Mouse (Mus musculus) T-cell, adult 2 months (primary cell): ENCODE data around the gene Sorbs1.

Experiments
- DNase-seq: peaks from one replicate; pipeline ENCODE4 v3.0.0; 2022; ENCODE audit warnings: low spot score

Sorbs1 gene

DNA sequence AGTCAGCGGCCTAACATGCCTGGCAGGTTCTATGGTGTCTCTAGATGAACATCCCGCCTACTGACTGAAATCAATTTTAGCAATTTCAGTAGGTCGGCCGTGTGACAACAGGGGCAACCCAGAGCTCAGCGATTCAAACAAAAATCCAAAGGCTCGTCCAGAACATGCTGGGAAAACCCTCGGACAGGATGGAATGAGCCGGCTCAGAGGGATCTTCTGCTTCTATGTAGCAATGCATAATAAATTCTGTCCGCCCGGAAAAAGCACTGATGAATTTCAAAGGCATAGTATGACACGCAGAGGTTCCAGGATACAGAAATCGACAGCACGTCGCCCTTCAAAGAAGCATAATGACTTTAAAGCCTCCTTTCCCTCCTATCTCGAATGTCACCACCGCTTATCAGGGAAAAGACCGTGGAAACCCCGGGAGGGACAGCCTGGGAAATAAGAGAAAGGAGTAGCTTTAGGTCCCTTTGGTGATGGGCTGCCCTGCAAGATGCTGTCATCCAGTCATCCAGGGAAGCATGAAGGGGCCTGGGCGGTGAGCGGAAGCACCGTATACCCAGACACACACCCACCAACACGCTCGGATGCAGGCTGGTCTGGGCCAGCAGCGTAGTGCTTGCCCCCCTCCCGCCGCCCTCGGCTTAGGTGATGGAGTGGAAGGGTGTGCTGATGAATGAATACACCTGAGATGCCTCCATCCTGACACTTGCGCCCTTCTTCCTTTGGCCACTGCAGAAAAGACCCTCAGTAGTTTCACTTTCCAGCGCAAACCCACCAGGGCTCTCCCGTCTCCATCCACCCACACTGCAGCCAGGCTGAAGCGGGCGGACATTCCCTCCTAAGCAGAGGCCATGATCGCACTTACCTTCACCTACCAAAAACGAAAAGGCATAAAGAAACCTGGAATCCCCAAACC, 818 bp downstream of the Sorbs1 start:
- peak; percentile 57 for DNase-seq

DNA sequence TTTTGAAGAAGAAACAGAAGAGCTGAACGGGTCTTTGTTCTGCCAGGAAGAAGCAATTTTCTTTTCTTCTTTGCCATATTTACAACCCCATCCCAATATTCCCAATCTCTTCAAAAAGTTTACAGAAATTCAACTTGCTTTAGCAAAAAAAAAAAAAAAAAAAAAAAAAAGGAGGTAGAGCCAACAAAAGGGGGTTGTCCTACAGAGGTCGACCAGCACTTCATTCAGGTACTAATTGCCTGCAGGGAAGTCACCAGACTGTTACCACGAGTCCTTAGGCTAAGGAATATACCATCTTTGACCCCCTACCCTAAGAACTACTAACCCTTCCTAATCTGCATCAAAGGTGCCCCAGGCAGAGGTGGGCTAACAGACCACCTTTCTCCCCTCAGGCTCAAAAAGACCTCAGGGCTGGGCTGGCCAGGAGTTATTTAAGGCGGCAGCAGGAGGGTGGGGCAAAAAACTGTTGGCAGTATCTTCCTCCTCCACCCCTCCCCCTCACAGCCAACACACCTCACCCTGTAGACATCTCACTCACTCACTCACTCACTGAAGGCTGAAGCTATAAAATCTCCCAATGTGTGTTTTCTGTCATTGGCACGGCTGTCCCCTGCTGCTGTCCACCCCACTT, 1.8 kb downstream of the Sorbs1 start:
- no peak for DNase-seq

DNA sequence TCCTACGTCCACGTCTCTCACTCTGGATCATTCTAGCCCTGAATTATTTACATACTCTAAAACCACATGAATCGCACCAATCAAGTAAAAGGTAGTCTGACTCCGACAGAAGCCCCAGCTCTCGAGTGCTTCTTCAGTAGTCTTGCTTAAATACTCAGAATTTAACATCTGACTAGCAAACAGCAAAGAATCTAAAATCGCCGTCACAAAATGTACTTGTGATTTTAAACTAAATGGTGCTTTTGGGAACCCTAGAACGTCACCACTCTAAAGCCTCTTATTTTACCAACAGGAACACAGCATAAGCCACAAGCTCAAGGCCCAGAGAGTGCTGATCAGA, 2.5 kb downstream of the Sorbs1 start:
- no peak for DNase-seq

DNA sequence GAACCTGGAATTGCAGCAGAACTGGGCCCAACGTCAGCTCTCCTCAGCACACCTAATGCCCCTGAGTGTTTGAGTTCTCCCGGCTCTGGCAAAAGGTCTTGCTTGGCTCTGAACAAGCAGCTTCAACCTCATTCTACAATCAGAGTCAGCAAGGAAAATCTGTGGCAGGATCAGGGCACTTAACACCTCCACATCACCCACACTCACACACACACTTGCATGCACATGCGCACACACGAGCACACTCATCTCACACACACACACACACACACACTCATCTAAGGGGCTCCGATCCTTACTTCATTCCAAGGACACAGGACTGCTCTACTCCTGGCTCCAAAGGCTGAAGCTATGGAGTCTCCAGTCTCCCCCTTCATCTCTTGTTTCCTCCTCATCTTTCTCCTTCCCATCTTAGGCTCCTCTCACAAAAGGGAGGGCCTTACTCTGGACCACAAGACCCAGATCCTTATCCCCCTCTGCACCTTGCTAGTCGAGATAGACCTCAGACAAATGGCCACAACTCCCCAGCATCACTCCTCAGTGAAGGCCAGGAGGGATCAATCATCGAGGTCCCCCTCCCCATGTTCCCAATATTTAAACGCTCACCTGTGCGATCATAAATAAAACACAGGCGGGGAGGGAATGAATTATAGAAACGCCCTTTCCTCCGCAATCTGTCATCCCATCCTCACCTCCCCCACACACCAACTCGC, 3.0 kb downstream of the Sorbs1 start:
- DNase-seq = no peak

DNA sequence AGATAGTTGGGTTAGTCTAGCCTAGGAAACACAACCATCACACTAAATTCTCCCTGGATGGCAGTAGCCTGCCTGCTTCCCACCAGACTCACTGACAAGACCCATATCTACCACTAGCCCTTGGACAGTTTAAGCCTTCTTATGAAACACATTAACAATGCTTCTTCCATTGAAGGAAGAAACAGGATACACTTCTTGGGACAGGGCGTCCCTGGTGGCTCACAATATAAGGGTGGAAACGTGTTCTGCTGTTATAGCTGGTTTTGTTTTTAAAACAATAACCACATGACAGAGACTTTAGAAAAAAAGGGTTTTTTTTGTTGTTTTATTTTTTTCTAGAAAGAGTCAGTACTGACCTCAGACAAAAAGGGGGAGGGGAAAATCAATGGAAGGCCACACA, 4.3 kb downstream of the Sorbs1 start:
- DNase-seq = no peak

DNA sequence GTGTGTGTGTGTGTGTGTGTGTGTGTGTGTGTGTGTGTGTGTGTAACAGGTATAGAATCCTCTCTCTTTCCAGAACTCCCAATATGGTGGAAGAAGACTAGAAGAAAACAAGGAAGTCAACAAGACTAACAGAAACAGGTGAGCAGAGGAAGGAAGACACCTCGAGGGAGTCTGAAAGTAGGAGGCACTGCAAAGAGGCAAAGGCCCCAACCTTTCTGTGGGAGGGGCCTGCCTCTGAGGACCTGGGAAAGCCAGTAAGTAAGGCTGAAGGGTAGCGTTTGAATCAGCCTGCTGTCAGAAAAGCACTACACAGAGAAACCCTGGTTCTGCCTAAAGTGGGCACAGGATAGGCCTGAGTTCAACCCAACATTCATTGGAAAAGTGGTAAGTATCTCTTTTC, 4.7 kb downstream of the Sorbs1 start:
- peak; percentile 30 for DNase-seq

DNA sequence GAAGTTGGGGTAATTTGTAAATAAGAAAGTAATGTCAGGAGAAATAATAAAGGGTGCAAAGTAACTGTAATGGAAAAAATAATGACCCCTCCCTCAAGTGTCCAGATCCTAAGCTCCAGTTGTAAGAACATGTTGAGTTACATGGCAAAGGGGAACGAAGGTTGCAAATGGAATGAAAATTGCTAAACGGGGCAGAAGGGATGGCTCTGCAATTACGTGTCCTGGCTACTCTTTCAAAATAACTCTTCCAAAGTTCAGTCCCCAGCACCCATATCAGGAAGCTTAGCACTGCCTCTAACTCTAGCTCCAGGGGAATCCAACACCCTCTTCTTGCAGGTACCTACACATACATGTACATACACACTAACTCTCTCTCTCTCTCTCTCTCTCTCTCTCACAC, 6.6 kb downstream of the Sorbs1 start:
- DNase-seq = no peak

DNA sequence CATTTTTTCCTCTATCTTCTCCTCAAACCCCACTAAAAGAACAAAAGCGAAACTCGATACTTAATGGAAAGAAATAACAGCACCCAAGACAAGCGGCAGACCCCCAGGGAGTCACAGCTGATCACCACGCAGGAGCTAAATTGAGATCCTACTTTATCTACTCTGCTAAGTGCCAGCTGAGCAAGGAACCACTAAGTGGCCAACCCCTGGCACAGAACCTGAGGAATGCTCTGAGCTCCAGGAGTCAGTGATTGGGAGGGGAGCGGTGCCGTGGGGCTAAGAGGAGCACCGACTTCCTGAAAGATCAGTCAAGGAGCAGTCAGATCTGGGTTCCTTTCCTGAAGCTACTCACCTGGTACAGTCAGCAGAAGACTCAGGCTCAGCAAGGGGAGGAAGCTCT, 9.2 kb downstream of the Sorbs1 start:
- no peak for DNase-seq

DNA sequence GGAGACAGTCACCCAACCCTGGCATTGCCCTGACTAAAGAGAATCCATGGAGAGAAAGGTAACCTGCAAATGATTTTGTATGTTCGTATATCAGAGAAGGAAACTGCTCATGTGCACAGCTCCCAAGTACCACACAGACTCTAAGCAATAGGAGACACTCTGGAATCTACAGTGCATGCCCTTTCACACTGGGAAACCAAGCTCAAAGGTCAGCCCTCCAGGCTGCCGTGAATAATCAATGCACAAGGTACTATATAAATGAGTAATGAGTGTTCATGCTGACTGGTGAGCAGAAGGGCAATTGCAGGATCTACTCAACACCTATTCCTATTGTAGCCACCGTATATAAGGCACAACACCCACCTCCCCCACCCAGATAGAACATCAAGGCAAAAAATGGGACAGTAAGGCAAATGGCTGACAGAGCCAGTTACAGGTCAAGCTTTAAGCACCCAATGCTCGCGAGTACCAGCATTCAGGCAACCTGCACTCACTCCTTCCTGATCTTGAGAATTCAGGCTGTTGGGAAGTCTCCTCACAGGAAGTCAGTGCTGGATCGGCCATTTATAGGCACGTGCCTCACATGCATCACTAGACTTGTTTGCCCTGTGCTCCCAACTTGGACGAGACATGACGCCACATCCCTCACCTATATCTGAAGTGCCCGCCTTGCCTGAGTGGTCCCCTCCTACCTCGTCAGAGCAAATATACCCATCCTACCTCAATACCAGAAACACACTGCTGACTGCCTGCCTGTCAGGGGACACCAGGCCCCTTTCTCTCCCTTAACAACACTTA, 13.4 kb downstream of the Sorbs1 start:
- DNase-seq = no peak

DNA sequence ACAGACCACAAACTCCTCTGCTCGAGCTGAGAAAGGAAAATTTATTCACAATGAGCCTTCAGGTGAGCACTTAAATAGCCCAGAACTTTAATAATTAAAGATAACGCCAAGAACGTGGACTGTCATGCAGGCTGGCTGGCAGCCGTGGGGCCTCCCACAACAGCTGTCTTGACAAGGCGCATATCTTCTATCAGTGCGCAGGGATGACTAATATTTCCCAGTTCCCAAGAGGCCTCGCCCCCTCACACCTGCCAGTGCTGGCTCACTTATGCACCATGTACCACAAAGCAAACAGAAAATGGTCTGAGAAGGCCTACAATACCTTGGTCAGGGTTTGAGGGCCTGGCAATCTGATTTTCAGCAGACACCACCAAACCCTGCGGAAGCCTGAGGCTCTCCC, 14.4 kb downstream of the Sorbs1 start:
- DNase-seq = no peak

DNA sequence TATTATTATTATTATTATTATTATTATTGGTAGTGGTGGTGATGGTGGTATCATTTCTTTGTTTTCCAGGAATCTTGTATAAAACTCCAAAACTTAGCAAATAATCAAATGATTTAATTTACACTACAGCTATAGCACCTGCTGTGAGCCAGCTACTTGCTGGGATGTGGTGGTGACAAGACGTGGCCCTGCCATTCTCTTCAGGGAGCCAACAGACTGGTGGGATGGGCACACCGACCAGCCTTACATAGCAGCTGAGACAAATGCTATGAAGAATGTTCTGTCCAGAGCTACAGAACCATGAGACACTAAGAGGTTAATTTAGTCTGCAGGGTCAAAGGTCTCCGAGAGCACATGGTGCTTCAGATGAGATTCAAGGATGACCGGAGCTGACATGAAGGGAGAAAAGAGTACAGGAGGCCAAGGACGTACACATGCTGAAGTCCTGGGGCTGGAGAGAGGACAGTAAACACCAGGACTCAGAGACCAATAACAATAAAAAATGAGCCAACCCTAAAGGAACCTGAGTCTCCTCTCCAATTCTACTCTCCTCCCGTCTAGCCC, 15.3 kb downstream of the Sorbs1 start:
- DNase-seq = no peak

DNA sequence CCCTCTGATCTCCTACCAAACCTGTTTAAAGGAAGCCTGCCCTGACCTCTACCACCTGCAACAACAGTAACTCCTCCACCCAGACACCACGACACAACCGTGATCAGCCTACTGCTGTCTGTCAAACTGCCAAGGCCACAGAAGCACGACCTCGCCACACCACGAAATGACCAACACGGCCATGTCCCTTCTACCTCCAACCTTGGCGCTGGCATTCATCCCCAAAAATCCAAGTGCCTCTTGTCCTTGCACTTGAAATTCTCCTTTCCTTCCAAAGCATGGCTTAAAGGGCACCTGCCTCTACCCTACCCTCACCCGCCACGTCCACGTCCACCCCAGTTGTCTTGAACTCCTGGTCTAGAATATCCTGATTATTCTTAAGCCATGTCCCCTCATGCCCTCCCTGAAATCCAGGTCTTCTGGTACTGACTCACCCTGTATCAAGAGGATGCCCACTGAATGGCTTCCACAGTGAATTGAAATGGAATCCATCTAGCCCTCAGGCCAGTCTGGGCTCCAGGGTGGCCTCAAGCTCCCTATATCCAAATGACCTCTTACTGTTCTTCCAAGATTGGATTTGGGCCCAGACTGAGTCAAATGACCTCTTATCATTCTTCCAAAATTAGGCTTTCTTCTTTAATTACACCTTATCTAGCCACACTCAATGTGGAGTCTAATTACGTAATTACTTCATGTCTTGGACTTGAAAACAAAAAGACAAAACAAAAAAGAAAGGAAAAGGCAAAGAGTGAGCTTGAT, 16.9 kb downstream of the Sorbs1 start:
- no peak for DNase-seq

DNA sequence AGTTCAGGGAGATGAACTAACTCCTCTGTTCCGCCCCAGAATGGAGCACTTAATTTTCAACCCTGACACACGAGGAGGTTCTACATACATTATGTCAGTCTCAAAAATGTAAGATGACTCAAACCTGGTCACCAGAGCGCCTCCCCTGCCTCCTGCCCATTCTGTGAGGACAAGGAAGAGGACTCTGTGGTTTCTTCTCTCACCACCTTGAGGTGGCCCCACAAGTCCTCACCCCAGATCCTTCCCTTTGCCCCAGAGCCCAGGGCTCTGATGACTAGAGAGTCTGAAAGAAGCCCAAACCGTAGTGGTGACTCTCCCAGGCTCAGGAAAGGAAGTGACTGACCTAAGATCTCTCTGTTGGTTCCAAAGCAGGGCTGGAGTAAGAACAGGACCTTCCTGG, 17.5 kb downstream of the Sorbs1 start:
- no peak for DNase-seq

DNA sequence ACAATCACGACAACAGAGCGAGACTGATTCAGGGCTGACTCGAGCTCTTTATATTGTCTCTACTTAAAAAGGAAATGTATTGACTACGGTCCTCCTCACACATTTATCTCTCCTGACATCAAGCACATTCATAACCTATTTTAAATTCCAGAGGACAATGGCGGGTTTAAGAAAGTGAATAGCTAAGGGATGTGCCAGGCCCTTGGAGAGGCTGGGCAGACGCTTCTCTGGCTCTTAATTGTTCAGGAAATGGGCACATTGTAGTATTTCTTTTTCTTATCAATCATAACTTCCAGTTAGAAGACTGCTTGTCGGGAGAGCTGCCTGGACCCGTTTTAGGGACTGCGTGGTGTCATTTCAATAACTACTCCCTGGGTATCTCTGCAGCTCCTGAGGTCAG, 20.7 kb downstream of the Sorbs1 start:
- no peak for DNase-seq

DNA sequence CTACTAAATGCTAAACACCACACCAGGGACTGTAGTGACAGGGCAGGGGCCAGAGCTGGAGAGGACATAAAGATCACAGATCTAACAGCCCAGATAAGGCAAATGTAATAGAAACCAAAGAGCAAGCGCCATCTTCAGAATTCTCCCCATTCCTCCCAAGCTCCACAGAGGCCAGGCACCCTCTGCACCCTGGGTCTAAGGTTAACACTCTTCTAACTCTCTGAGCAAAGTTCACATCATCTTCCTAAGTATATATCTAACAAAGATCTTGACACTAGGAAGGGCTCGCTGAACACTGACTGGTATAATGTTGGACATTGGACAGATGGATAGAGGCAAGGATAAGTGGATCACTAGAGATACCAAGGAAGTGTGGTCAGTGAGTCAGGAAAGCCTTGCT, 22.1 kb downstream of the Sorbs1 start:
- no peak for DNase-seq

DNA sequence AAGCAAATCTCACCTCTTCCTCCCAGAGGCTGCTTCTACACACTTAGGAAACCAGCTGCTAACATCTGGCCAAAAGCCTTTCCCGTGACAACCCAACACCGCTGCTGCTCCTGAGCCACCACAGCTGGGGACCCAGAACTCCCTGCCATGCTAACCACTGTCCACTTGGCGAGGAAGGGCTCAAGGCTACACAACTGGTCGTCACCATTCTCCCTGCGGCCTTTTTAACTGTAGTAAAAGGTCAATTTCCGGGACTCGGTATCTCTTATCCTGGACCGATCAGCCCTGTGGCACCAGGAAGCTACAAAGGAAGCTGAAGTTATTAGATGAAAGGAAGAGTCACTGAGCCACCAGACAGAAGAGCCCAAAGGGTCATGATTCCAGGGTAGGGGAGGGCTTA, 22.8 kb downstream of the Sorbs1 start:
- DNase-seq = no peak

DNA sequence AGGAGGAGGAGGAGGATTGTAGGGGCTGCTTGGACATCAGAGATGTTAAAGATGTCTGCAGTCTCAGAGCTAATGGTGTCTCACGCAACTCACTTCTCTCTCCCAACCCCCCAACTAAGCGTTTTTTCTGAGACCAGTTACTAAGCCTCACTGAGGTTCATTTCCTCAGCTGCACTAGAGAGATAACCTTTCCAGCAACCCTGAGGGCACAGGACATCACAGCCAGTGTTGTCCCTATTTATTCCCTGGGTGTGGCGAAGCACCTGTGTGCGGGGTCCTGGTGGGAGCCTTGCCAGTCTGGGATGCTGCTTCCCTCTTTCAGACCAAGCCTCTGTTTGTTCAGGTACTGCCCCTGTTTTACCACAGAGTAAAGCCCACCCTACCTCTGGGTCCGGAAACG, 23.9 kb downstream of the Sorbs1 start:
- no peak for DNase-seq

DNA sequence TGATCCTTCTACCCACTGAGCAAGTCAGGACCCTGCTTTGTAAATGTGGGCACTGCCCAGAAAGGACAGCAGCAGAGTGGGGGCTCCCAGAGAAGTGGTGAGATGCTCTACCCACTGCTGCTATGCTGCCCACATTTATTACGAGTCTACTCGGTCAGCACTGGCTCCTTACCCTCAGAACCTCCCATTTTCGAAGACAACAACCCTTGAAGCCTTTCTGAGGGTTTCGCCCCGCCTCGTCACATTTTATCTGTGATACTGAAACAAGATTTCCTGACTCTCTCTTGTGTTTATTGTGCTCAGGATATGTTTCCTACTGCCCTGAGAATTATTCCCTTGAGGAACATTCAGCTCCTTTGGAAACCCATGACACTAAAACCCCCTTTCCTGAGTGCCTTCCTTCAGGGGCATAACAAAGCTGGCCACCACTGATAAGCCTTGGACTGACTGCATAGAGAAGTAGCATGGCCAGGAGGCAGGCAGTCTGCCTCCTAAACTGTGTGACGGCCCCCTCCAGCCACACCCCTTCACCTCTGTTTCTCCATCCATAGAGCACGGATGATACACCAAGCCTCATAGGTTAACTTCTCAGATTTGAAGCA, 24.6 kb downstream of the Sorbs1 start:
- DNase-seq = no peak

DNA sequence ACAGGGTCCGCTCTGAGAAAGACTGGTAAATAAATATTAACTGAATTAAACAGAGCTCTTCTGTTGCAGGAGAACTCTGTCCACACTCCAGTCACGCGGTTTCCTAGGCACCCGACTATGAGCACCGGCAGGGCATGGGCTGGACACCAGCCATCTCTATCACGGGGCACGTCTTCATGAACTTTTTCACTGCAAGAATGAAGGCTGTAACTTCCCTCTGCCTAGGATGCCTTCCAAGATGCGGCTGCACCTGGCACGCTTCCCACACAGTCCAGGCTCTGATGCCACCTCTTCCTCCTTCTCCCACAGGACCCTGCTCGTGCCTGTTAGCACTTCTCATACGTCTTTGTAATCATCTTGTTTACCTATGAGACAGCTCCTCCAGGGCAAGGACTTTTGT, 26.0 kb downstream of the Sorbs1 start:
- DNase-seq = no peak

DNA sequence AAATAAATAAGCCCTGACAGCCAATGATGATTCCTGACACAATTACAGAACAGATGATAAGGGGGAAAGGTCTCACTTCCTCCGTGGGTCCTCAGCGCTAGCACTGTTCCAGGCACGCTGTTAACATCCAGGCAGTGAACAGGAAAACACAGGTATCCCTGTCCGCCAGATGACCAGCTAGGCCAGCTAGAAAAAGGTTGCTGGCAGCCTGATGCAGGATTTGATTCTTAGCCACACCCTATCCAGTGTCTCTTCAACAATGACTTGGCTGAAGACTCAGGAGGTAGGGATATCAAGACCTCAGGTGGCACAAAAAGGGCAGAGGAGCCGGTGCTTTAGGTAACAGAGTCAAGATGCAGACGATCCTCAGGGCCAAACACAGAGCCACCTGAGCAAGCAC, 32.5 kb downstream of the Sorbs1 start:
- DNase-seq = no peak

DNA sequence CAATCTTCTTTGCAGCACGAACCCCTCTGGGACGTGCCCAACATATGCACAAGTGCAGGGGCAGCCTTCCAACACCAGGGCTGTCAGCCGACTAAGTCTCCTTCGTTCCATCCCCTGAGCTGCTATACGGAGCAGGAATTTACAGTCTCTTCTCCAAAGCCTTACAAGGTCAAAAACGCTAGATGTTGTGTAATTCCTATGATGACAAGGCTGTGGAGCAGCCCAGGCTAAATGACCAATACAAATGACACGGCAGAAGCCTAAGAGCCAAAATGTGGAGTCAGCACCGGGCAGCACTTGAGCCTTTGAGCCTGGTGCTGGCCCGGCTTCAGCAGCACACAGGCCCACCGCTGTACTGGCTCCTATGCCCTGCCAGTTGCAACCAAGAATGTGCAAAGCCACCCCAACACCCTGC, 35.4 kb downstream of the Sorbs1 start:
- DNase-seq = no peak
